Mouse (Mus musculus): Measurements from ENCODE around the gene Git1. TPM values are rescaled to one million over a fixed set of nuclear protein-coding genes. Genes with fewer than 3 reads are reported as not detected.
A peak's percentile ranks its signal among the peaks of the same experiment; 100 is the strongest.

Gene Git1
- polyA plus RNA-seq, 1 experiment from 2014 or later, result 3.2 TPM

- no peak overlapping the region for H3K9ac ChIP-seq
- no peaks in the 10 kb centered on the region for H3K9me3 ChIP-seq (replicated peaks)
- WGBS (ENCODE audit: insufficient replicate concordance), result 44% methylated on average over 11 of the region's 11 CpGs
- H3K4me3 ChIP-seq, result no peak overlapping the region
- peaks cover 20% of the 10 kb centered on the region for H3K4me1 ChIP-seq
- H3K36me3 ChIP-seq, result no peaks in the 10 kb centered on the region
- H3K27me3 ChIP-seq (replicated peaks), result peaks cover 7% of the 10 kb centered on the region
- H3K27ac ChIP-seq, result no peak overlapping the region
- H3K4me2 ChIP-seq, result no peak overlapping the region
- ATAC-seq, result no peak
Measured at GRCm38 (mm10) chr11:77483510-77484255, 9.7 kb upstream of the Git1 start.

DNA sequence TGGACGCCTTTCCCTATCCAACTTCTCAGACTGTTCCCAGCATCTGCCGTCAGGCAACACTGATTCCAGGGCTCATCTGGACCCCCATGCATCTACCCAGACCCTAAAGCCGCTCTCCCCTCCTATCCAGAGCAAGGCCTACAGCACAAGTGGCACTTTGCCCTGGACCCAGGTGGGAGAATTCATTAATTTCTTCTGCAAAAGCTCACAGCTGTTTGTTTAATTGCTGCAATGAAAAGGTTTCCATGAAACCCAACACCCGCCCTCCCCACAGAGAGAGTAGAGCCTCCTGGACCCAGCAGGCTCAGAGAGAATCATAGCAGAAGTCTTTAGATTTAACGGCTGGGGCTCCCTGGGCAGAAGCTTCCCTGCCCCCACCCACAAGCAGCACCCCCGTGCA is 8.1 kb upstream of the Git1 start:
- Histone ChIP-seq H3K4me2 (no peak overlapping the region), H3K4me1 (peaks cover 34% of the 10 kb centered on the region), H3K4me3 (no peak overlapping the region), H3K9ac (no peak overlapping the region), H3K27me3 (replicated peaks) (peaks cover 21% of the 10 kb centered on the region), H3K27ac (no peak overlapping the region), H3K36me3 (no peaks in the 10 kb centered on the region), H3K9me3 (replicated peaks) (no peaks in the 10 kb centered on the region)
- 70% methylated on average over 6 of the region's 6 CpGs for WGBS (ENCODE audit: insufficient replicate concordance)
- ATAC-seq, result no peak

- 82% methylated on average over 5 of the region's 5 CpGs for WGBS (ENCODE audit: insufficient replicate concordance)
- Histone ChIP-seq H3K4me3 (no peak overlapping the region), H3K4me1 (peaks cover 49% of the 10 kb centered on the region)
Measured at GRCm38 (mm10) chr11:77486798-77487197, 6.6 kb upstream of the Git1 start.

GRCm38 (mm10) chr11:77488771-77489581 is 4.4 kb upstream of the Git1 start:
- Histone ChIP-seq H3K36me3 (no peaks in the 10 kb centered on the region), H3K27me3 (replicated peaks) (peaks cover 29% of the 10 kb centered on the region), H3K27ac (no peak overlapping the region), H3K9ac (peak overlapping the region; percentile 80), H3K9me3 (replicated peaks) (no peaks in the 10 kb centered on the region), H3K4me3 (peak overlapping the region; percentile 76), H3K4me1 (peaks cover 55% of the 10 kb centered on the region), H3K4me2 (peak overlapping the region; percentile 99)
- WGBS (ENCODE audit: insufficient replicate concordance), result 4% methylated on average over 54 of the region's 55 CpGs
- ATAC-seq, result no peak

More at GRCm38 (mm10) chr11:77486798-77487197, 6.6 kb upstream of the Git1 start:
- ATAC-seq, result no peak
- no peak overlapping the region for H3K4me2 ChIP-seq
- no peaks in the 10 kb centered on the region for H3K36me3 ChIP-seq
- no peaks in the 10 kb centered on the region for H3K9me3 ChIP-seq (replicated peaks)
- no peak overlapping the region for H3K9ac ChIP-seq
- peaks cover 29% of the 10 kb centered on the region for H3K27me3 ChIP-seq (replicated peaks)
- H3K27ac ChIP-seq, result no peak overlapping the region

DNA sequence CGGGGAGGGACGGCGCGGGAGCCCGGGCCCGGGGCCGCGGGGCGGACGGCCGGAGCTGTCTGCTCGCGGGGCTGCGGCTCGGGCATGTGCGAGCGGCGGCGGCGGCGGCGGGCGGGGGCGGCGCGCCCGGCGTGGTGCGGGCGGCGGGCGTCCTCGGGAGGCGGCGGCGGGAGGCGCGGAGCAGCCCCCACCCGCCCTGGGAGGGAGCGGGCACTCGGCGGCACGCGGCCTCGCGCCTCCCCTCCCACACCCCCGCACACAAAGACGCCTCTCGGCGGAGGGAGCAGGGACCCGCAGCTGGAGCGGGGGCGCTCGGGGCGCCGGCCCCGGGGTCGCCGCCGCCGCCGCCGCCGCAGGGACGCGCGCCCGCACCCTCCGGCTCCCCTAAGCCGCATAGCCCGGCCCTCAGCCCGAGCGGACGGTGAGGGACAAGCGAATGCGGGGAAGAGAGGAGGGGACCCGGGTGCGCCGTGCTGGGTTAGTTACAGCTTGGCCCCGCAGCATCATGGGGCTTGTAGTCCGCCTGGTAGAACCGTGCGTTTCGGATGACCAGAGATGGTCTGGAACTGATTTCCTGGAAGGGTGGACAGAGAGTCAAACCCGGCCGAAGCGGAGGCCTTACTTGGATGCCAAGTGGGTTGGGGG is 3.6 kb upstream of the Git1 start, which contains the start of gene Ankrd13b:
Ankrd13b (minus strand) TSS at position 88 of the 645 bp plus-strand sequence.
- under 1% methylated on average over 55 of the region's 87 CpGs for WGBS (ENCODE audit: insufficient replicate concordance)
- no peak within 1 kb of the TSS for H3K27ac ChIP-seq
- peak within 1 kb of the TSS; percentile 76 for H3K4me3 ChIP-seq
- no peak for ATAC-seq
- H3K9ac ChIP-seq, result peak within 1 kb of the TSS; percentile 80
- H3K36me3 ChIP-seq, result no peaks in the 10 kb centered on the region
- peaks cover 60% of the 10 kb centered on the region for H3K4me1 ChIP-seq
- H3K4me2 ChIP-seq, result peak within 1 kb of the TSS; percentile 99
- no peaks in the 10 kb centered on the region for H3K9me3 ChIP-seq (replicated peaks)
- H3K27me3 ChIP-seq (replicated peaks), result peaks cover 29% of the 10 kb centered on the region

DNA sequence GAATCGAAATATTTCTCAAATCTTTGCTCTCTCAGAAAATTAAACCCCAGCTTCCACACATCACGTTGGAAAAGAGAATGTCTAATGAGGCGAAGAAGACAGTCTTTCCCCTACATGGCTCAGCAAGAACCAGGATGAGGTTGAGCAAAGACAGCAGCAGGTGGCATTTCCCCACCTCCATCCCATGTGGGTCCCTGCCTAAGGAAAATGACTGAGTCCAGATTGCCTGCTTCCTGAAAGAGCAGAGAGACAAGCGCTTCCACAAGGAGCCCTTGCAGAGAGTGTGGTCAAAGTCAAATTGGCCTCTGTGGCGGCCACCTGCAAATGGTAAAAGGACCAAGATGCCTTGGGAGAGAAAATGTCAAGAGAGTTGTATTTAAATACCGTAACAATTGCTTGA is 2.9 kb upstream of the Git1 start:
- no peak for ATAC-seq
- Histone ChIP-seq H3K9ac (no peak overlapping the region), H3K27ac (no peak overlapping the region), H3K9me3 (replicated peaks) (no peaks in the 10 kb centered on the region), H3K4me3 (no peak overlapping the region), H3K4me1 (peaks cover 67% of the 10 kb centered on the region), H3K27me3 (replicated peaks) (peaks cover 29% of the 10 kb centered on the region), H3K4me2 (peak overlapping the region; percentile 97; the same call in 1 of the 2 replicates), H3K36me3 (no peaks in the 10 kb centered on the region)
- WGBS (ENCODE audit: insufficient replicate concordance), result 63% methylated on average over 6 of the region's 6 CpGs

DNA sequence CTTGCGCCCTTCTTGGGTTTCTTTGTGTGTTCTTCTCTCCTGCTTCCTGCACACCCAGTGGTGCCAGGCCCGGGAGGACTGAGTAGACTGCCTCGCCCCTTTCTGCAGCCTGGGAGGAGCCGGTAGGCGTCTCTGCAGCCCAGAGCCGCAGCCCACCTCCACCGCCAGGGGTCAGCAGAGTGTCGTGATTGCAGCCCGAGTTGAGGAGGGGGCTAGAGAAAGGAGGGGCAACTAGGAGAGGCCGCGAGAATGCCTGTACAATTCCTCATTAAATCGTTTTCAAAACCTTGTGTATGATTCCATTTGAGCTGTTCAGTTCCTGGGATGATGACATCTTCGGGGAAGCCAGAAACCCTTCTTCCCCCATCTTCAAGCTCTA is 2.2 kb upstream of the Git1 start:
- peak overlapping the region; percentile 80 for H3K27ac ChIP-seq
- H3K4me1 ChIP-seq, result peaks cover 73% of the 10 kb centered on the region
- H3K4me2 ChIP-seq, result peak overlapping the region; percentile 97
- no peaks in the 10 kb centered on the region for H3K9me3 ChIP-seq (replicated peaks)
- under 1% methylated on average over 13 of the region's 13 CpGs for WGBS (ENCODE audit: insufficient replicate concordance)
- H3K27me3 ChIP-seq (replicated peaks), result peaks cover 29% of the 10 kb centered on the region
- peak; percentile 57 for ATAC-seq
- peak overlapping the region; percentile 88 for H3K4me3 ChIP-seq
- H3K9ac ChIP-seq, result peak overlapping the region; percentile 76
- no peaks in the 10 kb centered on the region for H3K36me3 ChIP-seq

DNA sequence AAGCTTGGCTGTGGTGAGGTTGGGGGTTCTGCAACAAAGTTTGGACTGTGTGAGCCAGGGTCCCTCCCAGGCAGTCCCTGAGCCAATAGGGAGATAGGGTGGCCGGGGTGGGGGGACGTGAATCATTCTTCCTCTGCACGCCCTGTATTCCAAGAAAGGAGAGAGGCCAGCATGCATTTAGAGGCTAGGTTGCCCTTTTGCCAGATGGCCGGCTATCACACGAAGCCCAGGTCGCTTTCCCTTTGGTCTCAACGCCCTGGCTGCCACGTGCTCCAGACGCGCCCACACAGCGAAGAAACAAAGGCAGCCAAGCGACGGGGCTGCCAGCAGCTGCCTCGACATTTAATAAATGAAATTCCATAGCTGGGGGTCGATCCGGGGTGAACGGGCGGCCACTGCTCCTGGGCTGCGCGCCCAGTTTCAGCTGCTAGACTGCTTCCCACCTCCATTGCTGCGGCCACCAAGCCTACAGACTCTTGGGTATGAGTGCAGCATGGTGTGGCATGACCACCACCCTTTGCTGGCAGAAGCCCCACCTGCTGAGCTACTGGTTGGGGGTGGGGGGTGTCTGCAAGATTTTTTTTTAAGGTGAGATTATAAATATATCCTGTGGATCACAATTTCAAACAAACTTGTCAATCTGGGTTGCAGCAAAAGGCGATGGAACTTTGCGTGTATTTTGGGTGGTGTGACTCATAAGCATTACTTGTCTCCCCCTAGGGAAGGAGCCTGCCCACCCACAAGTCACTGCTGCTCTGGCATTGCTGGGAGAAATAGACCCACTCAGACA is 1.7 kb upstream of the Git1 start:
- peak overlapping the region; percentile 97 for H3K4me2 ChIP-seq
- H3K4me1 ChIP-seq, result peaks cover 76% of the 10 kb centered on the region
- H3K4me3 ChIP-seq, result peak overlapping the region; percentile 88
- H3K27ac ChIP-seq, result peak overlapping the region; percentile 80
- H3K27me3 ChIP-seq (replicated peaks), result peaks cover 29% of the 10 kb centered on the region
- WGBS (ENCODE audit: insufficient replicate concordance), result under 1% methylated on average over 23 of the region's 23 CpGs
- H3K36me3 ChIP-seq, result no peaks in the 10 kb centered on the region
- H3K9ac ChIP-seq, result peak overlapping the region; percentile 76
- no peaks in the 10 kb centered on the region for H3K9me3 ChIP-seq (replicated peaks)
- ATAC-seq, result peak; percentile 38

GRCm38 (mm10) chr11:77492311-77492871 is 971 bp upstream of the Git1 start:
- peaks cover 29% of the 10 kb centered on the region for H3K27me3 ChIP-seq (replicated peaks)
- peak overlapping the region; percentile 80 for H3K27ac ChIP-seq
- H3K4me2 ChIP-seq, result peak overlapping the region; percentile 97
- WGBS (ENCODE audit: insufficient replicate concordance), result 0% methylated on average over 12 of the region's 18 CpGs
- peak overlapping the region; percentile 76 for H3K9ac ChIP-seq
- no peak for ATAC-seq
- H3K36me3 ChIP-seq, result no peaks in the 10 kb centered on the region
- H3K4me1 ChIP-seq, result peaks cover 83% of the 10 kb centered on the region
- H3K9me3 ChIP-seq (replicated peaks), result no peaks in the 10 kb centered on the region
- H3K4me3 ChIP-seq, result peak overlapping the region; percentile 88

GRCm38 (mm10) chr11:77492911-77493332 is 440 bp upstream of the Git1 start:
- Histone ChIP-seq H3K27ac (peak overlapping the region; percentile 80), H3K4me1 (peaks cover 88% of the 10 kb centered on the region), H3K4me2 (peak overlapping the region; percentile 97), H3K27me3 (replicated peaks) (peaks cover 29% of the 10 kb centered on the region), H3K36me3 (no peaks in the 10 kb centered on the region), H3K9ac (peak overlapping the region; percentile 76), H3K4me3 (peak overlapping the region; percentile 88), H3K9me3 (replicated peaks) (no peaks in the 10 kb centered on the region)
- ATAC-seq, result peak; percentile 84
- 0% methylated on average over 29 of the region's 32 CpGs for WGBS (ENCODE audit: insufficient replicate concordance)

GRCm38 (mm10) chr11:77494344-77494676 is 948 bp downstream of the Git1 start:
- peak overlapping the region; percentile 95 for H3K4me2 ChIP-seq
- peaks cover 16% of the 10 kb centered on the region for H3K27me3 ChIP-seq (replicated peaks)
- no peaks in the 10 kb centered on the region for H3K9me3 ChIP-seq (replicated peaks)
- peak overlapping the region; percentile 88 for H3K9ac ChIP-seq
- peak overlapping the region; percentile 82 for H3K27ac ChIP-seq
- ATAC-seq, result no peak
- peaks cover 8% of the 10 kb centered on the region; the same call in 1 of the 2 replicates for H3K36me3 ChIP-seq
- peak overlapping the region; percentile 88 for H3K4me3 ChIP-seq
- 16% methylated on average over 4 of the region's 4 CpGs for WGBS (ENCODE audit: insufficient replicate concordance)
- H3K4me1 ChIP-seq, result peaks cover 83% of the 10 kb centered on the region
